Mouse (Mus musculus) myocyte (in vitro differentiated cells): ENCODE measurements around the gene Cntn1. TPM values are rescaled to one million over a fixed set of nuclear protein-coding genes. Genes with fewer than 3 reads are reported as not detected.

Experiments
- H3K27me3 ChIP-seq: one replicate; pipeline ENCODE4 v1.6.1; 2011; ENCODE audit not compliant: control insufficient read depth, insufficient read depth, insufficient read length
- H3K36me3 ChIP-seq: one replicate; pipeline ENCODE4 v1.6.1; 2011; ENCODE audit not compliant: control insufficient read depth, insufficient read depth
- H3K4me2 ChIP-seq: one replicate; pipeline ENCODE4 v1.6.1; 2011; ENCODE audit warnings: low read depth, control low read depth
- H3K4me3 ChIP-seq: one replicate; pipeline ENCODE4 v1.5.1; 2011; ENCODE audit warnings: mild to moderate bottlenecking, control low read depth, moderate library complexity
- H3K79me2 ChIP-seq: one replicate; pipeline ENCODE4 v1.6.1; 2011; ENCODE audit not compliant: control insufficient read depth, insufficient read depth
- H3ac ChIP-seq: one replicate; pipeline ENCODE4 v1.6.1; 2011; ENCODE audit not compliant: control insufficient read depth, insufficient read length
- CEBPB ChIP-seq: IDR thresholded peaks from 2 replicates; pipeline ENCODE4 v1.6.1; 2011; ENCODE audit warnings: mild to moderate bottlenecking, moderate library complexity; ENCODE audit not compliant: poor library complexity, insufficient read depth, severe bottlenecking
- E2F4 ChIP-seq: IDR thresholded peaks from one replicate; pipeline ENCODE4 v1.6.1; 2011; ENCODE audit warnings: mild to moderate bottlenecking, control low read depth, moderate library complexity; ENCODE audit not compliant: insufficient read depth
- MAX ChIP-seq: IDR thresholded peaks from one replicate; pipeline ENCODE4 v1.6.1; 2011; ENCODE audit warnings: low read depth, mild to moderate bottlenecking, control low read depth
- MYOD1 ChIP-seq, 3 experiments: IDR thresholded peaks; one replicate each; pipeline ENCODE4 v1.6.1; 2011; ENCODE audit warnings: control low read depth in 2 of 3, low read depth in 2 of 3, mild to moderate bottlenecking in 2 of 3, moderate library complexity in 1 of 3; ENCODE audit not compliant: insufficient read length in 2 of 3, control insufficient read depth in 1 of 3
- MYOG ChIP-seq, 3 experiments: IDR thresholded peaks; one replicate each; pipeline ENCODE4 v1.6.1; 2011; ENCODE audit warnings: control low read depth in 2 of 3, low read depth in 2 of 3, mild to moderate bottlenecking in 2 of 3; ENCODE audit not compliant: insufficient read length in 2 of 3, control insufficient read depth in 1 of 3, insufficient read depth in 1 of 3
- POLR2A ChIP-seq: IDR thresholded peaks from one replicate; pipeline ENCODE4 v1.6.1; 2011; ENCODE audit warnings: low read depth, mild to moderate bottlenecking, control low read depth, moderate library complexity; ENCODE audit not compliant: insufficient read length
- POLR2AphosphoS2 ChIP-seq: IDR thresholded peaks from one replicate; pipeline ENCODE4 v1.6.1; 2011; ENCODE audit warnings: low read depth, control low read depth; ENCODE audit not compliant: insufficient read length
- REST ChIP-seq: IDR thresholded peaks from one replicate; pipeline ENCODE4 v1.6.1; 2011; ENCODE audit warnings: mild to moderate bottlenecking, control low read depth, moderate library complexity; ENCODE audit not compliant: insufficient read depth, insufficient read length
- SRF ChIP-seq: IDR thresholded peaks from one replicate; pipeline ENCODE4 v1.6.1; 2011; ENCODE audit warnings: low read depth; ENCODE audit not compliant: control insufficient read depth, insufficient read length
- TCF12 ChIP-seq: IDR thresholded peaks from one replicate; pipeline ENCODE4 v1.6.1; 2011; ENCODE audit warnings: mild to moderate bottlenecking, control low read depth; ENCODE audit not compliant: poor library complexity, insufficient read depth, severe bottlenecking
- TCF3 ChIP-seq: IDR thresholded peaks from one replicate; pipeline ENCODE4 v1.6.1; 2011; ENCODE audit warnings: low read depth, control low read depth; ENCODE audit not compliant: insufficient read length
- USF1 ChIP-seq: IDR thresholded peaks from one replicate; pipeline ENCODE4 v1.6.1; 2011; ENCODE audit warnings: low read depth, mild to moderate bottlenecking, control low read depth, moderate library complexity
- polyA plus RNA-seq: library from polyadenylated mRNA; unstranded; fragments of >200 nt; fragmentation: generic; extraction: Trizol; gene quantifications from one replicate; pipeline ENCODE4 v1.2.1, GENCODE M21; 2012; ENCODE audit warnings: missing spikeins

Cntn1 gene
- polyA plus RNA-seq, 1 experiment: 0.01 TPM

DNA sequence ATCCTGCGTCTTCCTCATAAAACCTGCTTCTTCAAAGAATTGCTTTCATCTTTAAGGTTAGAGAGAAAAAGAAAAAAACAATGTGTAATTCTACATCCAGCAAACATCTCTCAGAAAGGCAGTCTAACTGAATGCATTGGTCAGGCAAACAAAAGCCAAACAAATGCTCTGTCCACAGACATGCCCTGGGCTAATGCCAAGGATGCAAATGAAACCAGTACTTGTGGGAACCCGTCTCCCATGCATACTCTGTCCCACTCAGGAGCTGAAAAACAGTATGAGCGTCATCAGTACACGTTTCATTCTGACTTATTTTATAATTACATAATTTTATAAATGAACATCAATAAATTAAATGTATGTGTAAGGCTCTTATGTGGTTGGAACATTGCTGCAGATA lies 91.0 kb downstream of the Cntn1 start:
- H3ac ChIP-seq: no peak overlapping the region
- H3K4me2 ChIP-seq: no peak overlapping the region
- no peaks in the 10 kb centered on the region for H3K79me2 ChIP-seq
- no peaks in the 10 kb centered on the region for H3K36me3 ChIP-seq
- no peak for TF ChIP-seq POLR2AphosphoS2
- TF ChIP-seq MAX: no peak
- TF ChIP-seq USF1: no peak
- no peak for TF ChIP-seq MYOD1 (IDR thresholded peaks at IDR 0.05; ENCODE audit: control insufficient read depth in 1 of 3, insufficient read length in 2 of 3, low read depth in 2 of 3)
- no peak for TF ChIP-seq CEBPB
- no peak for TF ChIP-seq POLR2A
- TF ChIP-seq TCF3: no peak
- no peak for TF ChIP-seq E2F4
- TF ChIP-seq MYOG (IDR thresholded peaks at IDR 0.05; ENCODE audit: control insufficient read depth in 1 of 3, insufficient read depth in 1 of 3, insufficient read length in 2 of 3, low read depth in 2 of 3): no peak
- no peak for TF ChIP-seq TCF12
- no peak overlapping the region for H3K4me3 ChIP-seq
- no peaks in the 10 kb centered on the region for H3K27me3 ChIP-seq

- Histone ChIP-seq H3K27me3 (no peaks in the 10 kb centered on the region), H3ac (no peak overlapping the region), H3K4me3 (no peak overlapping the region), H3K4me2 (no peak overlapping the region), H3K79me2 (no peaks in the 10 kb centered on the region), H3K36me3 (no peaks in the 10 kb centered on the region)
- TF ChIP-seq USF1 (no peak), TCF12 (no peak), CEBPB (no peak), MAX (no peak), POLR2AphosphoS2 (no peak), E2F4 (no peak)
Measured at GRCm38 (mm10) chr15:92154921-92155320, 104.0 kb downstream of the Cntn1 start.

DNA sequence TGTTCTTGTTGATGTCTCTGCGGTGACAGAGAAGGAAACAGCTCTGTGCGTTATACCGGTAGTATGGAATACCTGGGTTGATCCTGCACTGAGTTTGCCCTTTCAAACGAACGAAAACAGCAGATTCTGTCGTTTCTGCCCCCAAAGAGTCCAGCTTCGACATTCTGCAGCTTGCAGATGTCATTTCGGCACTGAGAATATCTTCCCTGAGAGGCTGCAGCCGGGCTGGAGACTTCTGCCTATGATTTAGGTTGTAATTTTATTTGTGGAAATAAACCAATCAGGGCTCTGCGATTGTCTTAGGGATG lies 109.8 kb downstream of the Cntn1 start:
- TF ChIP-seq TCF3 (no peak), POLR2AphosphoS2 (no peak), MAX (no peak), MYOG (IDR thresholded peaks at IDR 0.05; ENCODE audit: control insufficient read depth in 1 of 3, insufficient read depth in 1 of 3, insufficient read length in 2 of 3, low read depth in 2 of 3) (no peak), MYOD1 (IDR thresholded peaks at IDR 0.05; ENCODE audit: control insufficient read depth in 1 of 3, insufficient read length in 2 of 3, low read depth in 2 of 3) (no peak), USF1 (no peak), CEBPB (no peak)
- no peaks in the 10 kb centered on the region for H3K79me2 ChIP-seq
- H3ac ChIP-seq: no peak overlapping the region
- no peaks in the 10 kb centered on the region for H3K27me3 ChIP-seq
- no peak overlapping the region for H3K4me2 ChIP-seq
- no peak overlapping the region for H3K4me3 ChIP-seq
- H3K36me3 ChIP-seq: no peaks in the 10 kb centered on the region

DNA sequence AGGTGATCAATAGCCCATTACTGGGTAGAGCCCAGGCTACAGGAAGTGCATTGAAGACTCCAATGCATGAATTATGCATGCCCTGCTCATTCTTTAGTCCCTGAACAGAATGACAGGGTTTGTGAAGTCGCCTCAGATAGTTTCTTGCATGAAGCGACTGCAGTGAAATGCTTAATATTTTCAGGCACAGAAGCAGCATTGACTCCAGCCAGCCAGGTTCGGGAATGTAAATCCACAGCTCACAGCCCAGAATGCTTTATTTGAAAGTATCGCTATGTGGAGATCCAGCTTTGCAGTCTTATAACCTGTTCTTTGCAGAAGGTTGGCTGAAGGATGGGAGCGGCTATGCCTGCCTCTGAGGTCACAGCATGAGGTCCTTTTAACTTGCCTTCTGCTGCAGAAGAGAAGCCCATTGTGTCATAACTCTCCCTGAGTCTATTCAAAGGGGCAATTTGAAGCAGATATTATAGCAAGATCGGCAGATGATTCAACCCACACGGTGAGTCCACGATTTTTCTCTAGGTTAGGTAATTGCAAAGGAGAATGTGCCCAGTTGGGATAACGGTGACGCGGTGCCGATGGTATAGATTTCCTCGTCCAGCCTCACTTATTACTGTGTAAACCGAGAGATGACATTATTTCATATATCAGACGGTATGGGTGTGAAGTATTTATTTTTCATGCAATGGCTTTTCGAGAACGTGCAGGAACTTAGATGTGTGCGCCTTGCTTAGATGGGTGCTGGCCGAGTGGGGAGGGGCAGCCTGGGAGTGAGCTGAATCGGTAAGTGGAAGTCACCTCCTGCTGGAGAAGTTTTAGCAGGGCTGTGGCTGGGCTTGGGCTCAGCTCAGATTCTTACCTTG lies 110.4 kb downstream of the Cntn1 start:
- no peaks in the 10 kb centered on the region for H3K36me3 ChIP-seq
- no peak for TF ChIP-seq TCF3
- TF ChIP-seq MYOD1 (IDR thresholded peaks at IDR 0.05; ENCODE audit: control insufficient read depth in 1 of 3, insufficient read length in 2 of 3, low read depth in 2 of 3): no peak
- TF ChIP-seq POLR2A: no peak
- no peak for TF ChIP-seq CEBPB
- TF ChIP-seq REST: no peak
- no peak for TF ChIP-seq MYOG (IDR thresholded peaks at IDR 0.05; ENCODE audit: control insufficient read depth in 1 of 3, insufficient read depth in 1 of 3, insufficient read length in 2 of 3, low read depth in 2 of 3)
- TF ChIP-seq E2F4: no peak
- no peak for TF ChIP-seq MAX
- no peak for TF ChIP-seq USF1
- TF ChIP-seq POLR2AphosphoS2: no peak
- TF ChIP-seq SRF: no peak
- H3K27me3 ChIP-seq: no peaks in the 10 kb centered on the region
- no peak overlapping the region for H3K4me3 ChIP-seq
- H3K79me2 ChIP-seq: no peaks in the 10 kb centered on the region
- H3K4me2 ChIP-seq: no peak overlapping the region
- no peak overlapping the region for H3ac ChIP-seq

DNA sequence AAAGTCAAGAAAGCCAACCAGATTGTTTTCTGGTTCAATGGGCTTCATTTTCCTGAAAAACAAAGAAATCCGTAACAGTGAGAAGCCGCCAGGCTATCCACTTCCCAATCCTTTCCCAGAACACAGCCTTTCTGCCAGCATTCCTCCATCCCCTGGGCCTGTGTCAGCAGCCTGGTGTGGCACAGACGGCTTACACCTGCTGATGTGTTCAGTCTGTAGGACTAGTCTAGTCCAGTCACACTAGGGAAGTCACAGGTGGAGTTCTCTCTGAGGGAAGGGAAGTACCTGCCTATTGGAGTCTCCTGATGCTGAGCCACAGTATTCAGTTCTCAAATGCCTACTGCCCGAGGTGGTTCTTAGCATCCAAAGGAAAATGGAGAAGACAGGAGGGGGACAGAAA lies 111.9 kb downstream of the Cntn1 start:
- H3ac ChIP-seq: no peak overlapping the region
- H3K27me3 ChIP-seq: no peaks in the 10 kb centered on the region
- no peaks in the 10 kb centered on the region for H3K36me3 ChIP-seq
- H3K4me3 ChIP-seq: no peak overlapping the region
- no peaks in the 10 kb centered on the region for H3K79me2 ChIP-seq
- TF ChIP-seq MYOG (IDR thresholded peaks at IDR 0.05; ENCODE audit: control insufficient read depth in 1 of 3, insufficient read depth in 1 of 3, insufficient read length in 2 of 3, low read depth in 2 of 3) (no peak), CEBPB (no peak), MYOD1 (IDR thresholded peaks at IDR 0.05; ENCODE audit: control insufficient read depth in 1 of 3, insufficient read length in 2 of 3, low read depth in 2 of 3) (no peak), TCF3 (no peak), TCF12 (no peak)
- no peak overlapping the region for H3K4me2 ChIP-seq
